Mouse (Mus musculus): ENCODE results near the gene Gdf1.

Gdf1 gene

DNA sequence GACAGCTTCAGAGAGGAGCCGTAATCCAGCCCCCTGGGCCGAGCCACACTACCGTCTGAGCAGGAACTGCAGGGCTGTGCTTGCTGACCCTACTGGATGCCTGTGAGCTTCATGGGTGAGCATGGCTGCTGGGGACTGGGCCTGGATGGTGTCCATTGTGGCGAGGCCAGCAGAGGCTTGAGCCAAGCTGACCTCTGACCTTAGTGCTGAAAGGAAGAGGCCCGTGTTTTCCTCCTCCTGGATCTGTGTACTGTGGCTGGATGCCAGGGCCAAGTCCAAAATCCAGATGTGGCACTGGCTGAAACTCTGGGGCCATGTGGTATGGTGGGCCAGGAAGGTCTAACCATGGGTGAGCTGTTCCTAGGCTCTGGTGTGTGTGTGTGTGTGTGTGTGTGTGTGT is 34.4 kb downstream of the Gdf1 start:
- peak; percentile 88 for DNase-seq (ENCODE audit: low spot score)

DNA sequence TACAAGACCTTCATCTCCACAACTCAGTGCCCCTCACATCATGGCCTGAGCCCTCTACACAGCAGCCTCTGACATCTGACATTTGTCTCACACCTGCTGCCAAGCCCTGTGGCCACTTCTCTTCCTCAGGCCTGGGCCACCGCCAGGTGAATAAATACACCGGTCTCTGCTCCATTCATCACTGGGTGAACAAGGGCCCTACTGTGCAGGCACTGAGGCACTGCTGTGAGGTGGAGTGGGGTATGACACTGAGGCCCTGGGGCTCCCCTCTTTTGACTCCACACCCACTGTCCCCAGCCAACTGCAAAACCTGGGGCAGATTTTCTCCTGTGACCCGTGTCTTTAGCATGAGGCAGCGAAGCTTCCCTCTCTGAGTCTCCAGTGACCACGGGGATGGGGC is 37.0 kb downstream of the Gdf1 start:
- no peak for DNase-seq (ENCODE audit: low spot score)

DNA sequence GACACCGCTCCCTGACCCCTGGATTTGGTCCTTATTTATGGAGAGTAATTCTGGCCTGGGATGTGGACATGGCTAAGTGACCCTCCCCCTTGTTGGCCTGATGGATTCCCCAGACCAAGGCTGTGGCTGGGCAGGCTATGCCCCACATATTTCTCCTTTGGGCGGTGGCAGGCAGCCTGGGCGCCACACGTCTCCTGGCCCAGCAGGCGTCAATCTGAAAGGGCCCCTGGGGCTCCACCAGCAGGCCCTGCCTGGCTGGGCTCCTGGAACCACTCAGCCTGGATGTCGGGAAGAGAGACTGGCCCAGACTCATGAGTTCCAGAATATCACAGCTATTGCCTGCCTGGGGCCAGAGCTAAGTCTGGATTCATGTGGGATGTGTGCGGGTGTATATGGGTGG is 40.9 kb downstream of the Gdf1 start:
- peak; percentile 65 for DNase-seq (ENCODE audit: low spot score)

DNA sequence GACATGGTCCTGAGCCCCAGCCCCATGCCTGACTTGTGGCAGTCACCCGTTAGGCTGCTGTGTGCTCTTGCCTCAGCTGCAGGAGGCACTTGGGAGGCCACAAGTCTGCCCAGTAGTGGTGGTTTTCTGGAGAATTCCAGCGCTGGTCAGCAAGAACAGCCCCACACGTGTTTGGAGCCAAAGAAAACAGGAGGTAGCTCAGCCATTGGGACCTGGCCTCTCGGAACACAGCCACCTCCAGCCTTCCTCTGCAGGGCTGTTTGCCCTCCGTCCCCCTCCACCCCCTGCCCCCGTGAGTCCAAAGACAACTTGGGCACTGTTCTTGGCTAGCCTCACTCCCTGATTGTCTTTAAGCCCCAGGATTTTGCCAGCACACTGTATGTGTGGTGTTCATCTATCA is 42.3 kb downstream of the Gdf1 start:
- DNase-seq (ENCODE audit: low spot score), result no peak

DNA sequence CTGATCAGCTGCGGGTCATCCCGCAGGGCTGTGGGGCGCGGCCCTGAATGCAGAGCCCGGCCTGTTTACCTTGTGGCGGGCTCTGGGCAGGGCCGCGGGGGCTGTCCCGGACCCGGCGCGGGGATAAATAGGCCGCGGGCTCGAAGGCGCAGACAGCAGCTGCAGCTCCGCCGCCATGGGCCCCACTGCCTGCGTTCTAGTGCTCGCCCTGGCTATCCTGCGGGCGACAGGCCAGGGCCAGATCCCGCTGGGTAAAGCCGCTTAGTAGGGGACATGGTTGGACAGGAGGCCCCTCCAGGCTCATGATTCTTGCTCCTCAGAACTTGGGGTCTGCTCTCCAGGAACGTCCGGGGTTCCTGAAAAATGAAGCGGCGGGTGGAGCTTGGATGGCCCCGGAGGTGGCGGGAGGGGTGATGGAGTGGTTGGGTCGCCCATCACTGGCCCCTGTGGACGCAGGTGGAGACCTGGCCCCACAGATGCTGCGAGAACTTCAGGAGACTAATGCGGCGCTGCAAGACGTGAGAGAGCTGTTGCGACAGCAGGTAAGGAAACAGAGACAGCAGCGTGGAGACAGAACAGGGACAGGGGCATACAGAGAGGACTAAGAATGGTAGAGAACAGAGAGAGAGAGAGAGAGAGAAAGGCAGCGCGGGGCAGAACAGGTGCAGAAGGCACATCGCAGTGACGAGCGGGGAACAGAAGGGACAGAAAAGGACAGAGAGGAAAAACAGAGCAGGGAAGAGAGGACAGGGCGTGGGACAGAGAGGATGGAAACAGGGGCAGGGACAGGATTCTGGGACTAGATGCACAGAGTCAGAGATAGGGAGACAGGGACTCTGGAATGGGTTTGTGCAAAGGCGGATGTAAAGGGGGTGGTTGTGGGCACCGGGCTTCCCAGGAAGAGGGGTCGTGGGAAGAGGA is 44.0 kb downstream of the Gdf1 start, which contains the start of gene Comp:
Gene Comp, plus strand, starts transcription at position 162 of the 921 bp plus-strand sequence.
- DNase-seq (ENCODE audit: low spot score), result no peak

DNA sequence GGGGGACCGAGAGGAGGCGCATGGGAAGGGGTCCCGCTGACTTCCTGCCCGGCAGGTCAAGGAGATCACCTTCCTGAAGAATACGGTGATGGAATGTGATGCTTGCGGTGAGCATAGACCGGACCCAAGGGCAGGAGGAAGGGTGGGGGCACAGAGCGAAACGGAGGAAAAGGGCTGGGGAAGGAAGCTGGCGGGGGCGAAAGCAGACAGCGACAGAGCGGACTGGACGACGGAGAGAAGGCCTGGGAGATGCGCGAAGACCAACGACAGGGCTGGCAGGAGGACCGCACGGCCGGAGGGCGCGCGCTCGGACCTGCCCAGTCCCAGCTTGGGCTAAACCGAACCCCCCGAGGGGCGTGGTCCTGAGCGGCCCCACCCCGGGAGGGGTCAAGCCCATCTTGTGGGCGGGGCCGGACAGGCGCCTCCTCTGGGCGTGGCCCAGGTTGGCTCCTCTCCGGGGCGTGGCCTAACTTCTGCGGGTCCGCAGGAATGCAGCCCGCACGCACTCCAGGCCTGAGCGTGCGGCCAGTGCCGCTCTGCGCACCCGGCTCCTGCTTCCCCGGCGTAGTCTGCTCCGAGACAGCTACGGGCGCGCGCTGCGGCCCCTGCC is 44.8 kb downstream of the Gdf1 start:
- DNase-seq (ENCODE audit: low spot score), result no peak

DNA sequence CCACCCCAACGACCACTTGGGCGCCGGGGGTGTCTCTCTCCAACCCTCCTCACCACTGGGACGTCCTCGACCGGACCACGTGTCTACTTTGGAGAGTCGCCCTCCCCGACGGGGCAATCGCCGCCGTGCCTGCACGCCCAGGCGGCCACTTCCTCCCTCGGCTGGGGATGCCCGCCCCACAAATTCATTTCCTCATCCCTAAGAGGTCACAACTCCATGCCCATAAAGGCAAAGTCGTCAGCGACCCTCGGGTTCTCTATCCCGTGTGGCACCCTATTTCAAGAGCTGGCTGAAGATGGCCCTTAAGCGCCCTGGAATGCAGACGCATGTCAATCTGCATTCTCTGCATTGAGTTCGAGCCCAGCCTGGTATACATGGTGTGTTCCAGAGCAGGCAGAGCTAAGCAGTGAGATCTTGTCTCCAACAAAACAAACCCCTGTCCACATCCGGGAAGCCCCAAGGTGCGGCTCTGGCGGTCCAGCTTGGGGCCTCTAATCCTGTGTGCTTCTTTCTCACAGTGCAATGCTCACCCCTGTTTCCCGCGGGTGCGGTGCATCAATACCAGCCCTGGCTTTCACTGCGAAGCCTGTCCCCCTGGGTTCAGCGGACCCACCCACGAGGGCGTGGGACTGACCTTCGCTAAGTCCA is 45.7 kb downstream of the Gdf1 start:
- DNase-seq (ENCODE audit: low spot score), result no peak

DNA sequence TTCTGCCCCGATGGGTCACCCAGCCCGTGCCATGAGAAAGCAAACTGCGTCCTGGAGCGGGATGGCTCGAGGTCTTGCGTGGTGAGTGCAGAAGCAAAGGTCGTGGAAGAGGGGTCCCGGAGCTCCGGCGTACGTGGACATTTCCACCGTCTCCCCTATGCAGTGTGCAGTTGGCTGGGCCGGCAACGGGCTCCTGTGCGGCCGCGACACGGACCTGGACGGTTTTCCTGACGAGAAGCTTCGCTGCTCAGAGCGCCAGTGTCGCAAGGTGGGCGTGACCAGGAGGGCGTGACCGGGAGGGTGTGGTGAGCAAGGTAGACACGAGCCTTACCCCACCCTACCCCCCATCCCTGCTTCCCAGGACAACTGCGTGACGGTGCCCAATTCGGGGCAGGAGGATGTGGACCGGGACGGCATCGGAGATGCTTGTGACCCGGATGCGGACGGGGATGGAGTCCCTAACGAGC is 46.7 kb downstream of the Gdf1 start:
- DNase-seq (ENCODE audit: low spot score), result no peak

DNA sequence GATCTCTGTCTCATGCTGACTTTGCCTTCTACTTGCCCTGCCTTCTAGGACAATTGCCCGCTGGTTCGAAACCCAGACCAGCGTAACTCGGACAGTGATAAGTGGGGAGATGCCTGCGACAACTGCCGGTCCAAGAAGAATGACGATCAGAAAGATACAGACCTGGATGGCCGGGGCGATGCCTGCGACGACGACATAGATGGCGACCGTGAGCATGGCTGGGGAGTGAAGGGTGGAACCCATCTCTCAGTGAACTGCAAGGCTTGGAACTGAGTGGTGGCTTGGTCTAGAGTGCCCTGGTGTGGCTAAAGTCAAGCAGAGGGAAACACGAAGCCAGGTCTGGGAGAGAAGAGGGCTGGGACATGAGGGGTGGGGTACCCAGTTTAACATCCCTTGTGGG is 47.4 kb downstream of the Gdf1 start:
- DNase-seq (ENCODE audit: low spot score), result no peak

DNA sequence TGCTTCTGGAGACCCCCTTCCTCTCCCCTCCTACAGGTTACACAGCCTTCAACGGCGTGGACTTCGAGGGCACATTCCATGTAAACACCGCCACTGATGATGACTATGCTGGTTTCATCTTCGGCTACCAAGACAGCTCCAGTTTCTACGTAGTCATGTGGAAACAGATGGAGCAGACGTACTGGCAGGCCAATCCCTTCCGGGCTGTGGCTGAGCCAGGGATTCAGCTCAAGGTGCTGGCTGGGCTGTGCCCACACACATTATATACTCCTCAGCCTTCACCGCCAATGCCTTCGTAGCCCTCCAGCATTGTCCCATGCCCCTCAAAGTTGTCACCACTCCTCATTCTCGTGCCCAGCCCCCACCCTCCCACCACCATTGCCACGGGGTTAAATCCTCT is 50.5 kb downstream of the Gdf1 start:
- DNase-seq (ENCODE audit: low spot score), result no peak
